Mouse (Mus musculus) testis, adult 2 months (tissue): ENCODE data around the gene 1600014C10Rik.

Source experiments
- CTCF ChIP-seq: fragments of 200-500 bp; IDR thresholded peaks from 2 replicates; pipeline ENCODE4 v1.5.1; 2012; ENCODE audit warnings: low read depth, mild to moderate bottlenecking, inconsistent platforms, low read length, moderate library complexity; ENCODE audit not compliant: control insufficient read depth, insufficient read depth, insufficient replicate concordance
- POLR2A ChIP-seq: fragments of 200-500 bp; IDR thresholded peaks from 2 replicates; pipeline ENCODE4 v1.6.1; 2012; ENCODE audit warnings: low read depth, mild to moderate bottlenecking, inconsistent platforms, low read length, moderate library complexity; ENCODE audit not compliant: control insufficient read depth

GRCm38 (mm10) chr7:38204314-38204713, 21.3 kb downstream of the 1600014C10Rik start:
- TF ChIP-seq CTCF = peak; percentile 47; the same call in 1 of the 2 replicates
- TF ChIP-seq POLR2A = no peak
